ENCODE assay signal across 8 mouse cellular contexts in genomic region chr5:9161456-9162041, GRCm38 (mm10). TPM values are rescaled to one million over a fixed set of nuclear protein-coding genes. Genes with fewer than 3 reads are reported as not detected.
DNase-seq lines count a peak whose midpoint lies in the region; ATAC-seq and TF ChIP-seq lines count a peak whose summit lies in the region.

TSS of gene Dmtf1 (minus strand) at chr5:9161776.

- H3K27me3 ChIP-seq in embryonic facial prominence, embryonic 15.5 days: no peaks in the 10 kb centered on the region
- H3K27me3 ChIP-seq in limb, embryonic 14.5 days (ENCODE audit: control insufficient read depth, insufficient read depth, low read length): no peaks in the 10 kb centered on the region
- H3K27me3 ChIP-seq in midbrain, postnatal 0 days (ENCODE audit: insufficient read depth, low read length): no peaks in the 10 kb centered on the region

- peak; percentile 88 for DNase-seq in 416B (ENCODE audit: low read depth)
- DNase-seq in heart, adult 8-10 months (ENCODE audit: low spot score): peak; percentile 91
- DNase-seq in kidney, adult 9 months: peak; percentile 94
- DNase-seq in limb, embryonic 14.5 days (ENCODE audit: low spot score): peak; percentile 91
- DNase-seq in midbrain, postnatal 0 days (ENCODE audit: low spot score): peak; percentile 96
- DNase-seq in spleen, postnatal 14 days (ENCODE audit: low spot score in 2 of 2): peak; percentile 69 to 83

- H3K27ac ChIP-seq in bone marrow, adult 2 months (ENCODE audit: control insufficient read depth, insufficient read depth, low read depth, low read length, poor library complexity): peak within 1 kb of the TSS; percentile 90
- H3K27ac ChIP-seq in embryonic facial prominence, embryonic 15.5 days (replicated peaks): peak within 1 kb of the TSS; percentile 100
- H3K27ac ChIP-seq in limb, embryonic 14.5 days (replicated peaks; ENCODE audit: low read depth, low read length): peak within 1 kb of the TSS; percentile 100
- peak within 1 kb of the TSS; percentile 97 for H3K27ac ChIP-seq in midbrain, postnatal 0 days (ENCODE audit: low read depth, low read length)

- ATAC-seq in embryonic facial prominence, embryonic 15.5 days (ENCODE audit: insufficient number of reproducible peaks, low FRiP score, low TSS enrichment, low read depth): peak; percentile 94
- peak; percentile 95 for ATAC-seq in limb, embryonic 14.5 days (ENCODE audit: low FRiP score, low read depth)
- ATAC-seq in midbrain, postnatal 0 days (ENCODE audit: low FRiP score): peak; percentile 98

- H3K36me3 ChIP-seq in embryonic facial prominence, embryonic 15.5 days: no peaks in the 10 kb centered on the region
- H3K36me3 ChIP-seq in limb, embryonic 14.5 days (ENCODE audit: control insufficient read depth, insufficient read depth, low read length): no peaks in the 10 kb centered on the region
- no peaks in the 10 kb centered on the region for H3K36me3 ChIP-seq in midbrain, postnatal 0 days (ENCODE audit: insufficient read depth, low read length)

- H3K9me3 ChIP-seq in embryonic facial prominence, embryonic 15.5 days (replicated peaks): no peaks in the 10 kb centered on the region
- no peaks in the 10 kb centered on the region for H3K9me3 ChIP-seq in limb, embryonic 14.5 days (ENCODE audit: control insufficient read depth, low read length)
- H3K9me3 ChIP-seq in midbrain, postnatal 0 days (ENCODE audit: low read length): no peaks in the 10 kb centered on the region

- H3K4me1 ChIP-seq in bone marrow, adult 2 months (ENCODE audit: control insufficient read depth, insufficient read depth, low read length): peaks cover 2% of the 10 kb centered on the region; the same call in 1 of the 2 replicates
- 0 out of 2 replicates have a peak, but pooled peaks cover 5% of the 10 kb centered on the region for H3K4me1 ChIP-seq in embryonic facial prominence, embryonic 15.5 days
- 0 out of 2 replicates have a peak, but pooled peaks cover 3% of the 10 kb centered on the region for H3K4me1 ChIP-seq in limb, embryonic 14.5 days (ENCODE audit: control insufficient read depth, insufficient read depth, low read length)
- no peaks in the 10 kb centered on the region for H3K4me1 ChIP-seq in midbrain, postnatal 0 days (ENCODE audit: insufficient read depth, low read length)

- WGBS in bone marrow, adult 2 months: under 1% methylated on average over 64 of the region's 64 CpGs
- WGBS in embryonic facial prominence, embryonic 15.5 days: under 1% methylated on average over 64 of the region's 64 CpGs
- WGBS in limb, embryonic 14.5 days: 3% methylated on average over 40 of the region's 64 CpGs
- 1% methylated on average over 44 of the region's 64 CpGs for WGBS in midbrain, postnatal 0 days

- peak; percentile 98 for TF ChIP-seq POLR2A in bone marrow, adult 2 months (IDR thresholded peaks at IDR 0.05; ENCODE audit: borderline replicate concordance, control insufficient read depth, low read depth, low read length)
- peak; percentile 98; the same call in 1 of the 2 replicates for TF ChIP-seq POLR2A in limb, embryonic 14.5 days (IDR thresholded peaks at IDR 0.05; ENCODE audit: borderline replicate concordance, extremely low read depth, insufficient read depth, insufficient read length)

- peak within 1 kb of the TSS; percentile 84 for H3K4me3 ChIP-seq in bone marrow, adult 2 months (replicated peaks; ENCODE audit: control insufficient read depth, low read depth, low read length)
- peak within 1 kb of the TSS; percentile 90 for H3K4me3 ChIP-seq in embryonic facial prominence, embryonic 15.5 days (replicated peaks)
- peak within 1 kb of the TSS; percentile 88 for H3K4me3 ChIP-seq in limb, embryonic 14.5 days (replicated peaks; ENCODE audit: low read length)
- peak within 1 kb of the TSS; percentile 90 for H3K4me3 ChIP-seq in midbrain, postnatal 0 days (ENCODE audit: low read depth, low read length)

- peak within 1 kb of the TSS; percentile 72 for H3K4me2 ChIP-seq in embryonic facial prominence, embryonic 15.5 days (replicated peaks)
- peak within 1 kb of the TSS; percentile 53 for H3K4me2 ChIP-seq in limb, embryonic 14.5 days (replicated peaks; ENCODE audit: low read depth, low read length, severe bottlenecking)
- peak within 1 kb of the TSS; percentile 68 for H3K4me2 ChIP-seq in midbrain, postnatal 0 days (ENCODE audit: low read depth, low read length, poor library complexity, severe bottlenecking)

- no peak for TF ChIP-seq CTCF in bone marrow, adult 2 months (IDR thresholded peaks at IDR 0.05; ENCODE audit: control insufficient read depth, insufficient read depth, low read length)
- TF ChIP-seq CTCF in midbrain, postnatal 0 days (IDR thresholded peaks at IDR 0.05): no peak

- H3K9ac ChIP-seq in embryonic facial prominence, embryonic 15.5 days: peak within 1 kb of the TSS; percentile 95
- H3K9ac ChIP-seq in limb, embryonic 14.5 days (ENCODE audit: low read depth, low read length, severe bottlenecking): peak within 1 kb of the TSS; percentile 98
- H3K9ac ChIP-seq in midbrain, postnatal 0 days (replicated peaks; ENCODE audit: low read length, poor library complexity, severe bottlenecking): peak within 1 kb of the TSS; percentile 79

RNA-seq across cellular contexts. Expression of gene Dmtf1, which starts in this region (rescaled TPM):
- 9.7 and 11.9 TPM in 2 replicates for polyA plus RNA-seq in bone marrow, adult 2 months (2011; ENCODE audit: insufficient read depth, insufficient read length, low replicate concordance, missing spikeins)
- polyA plus RNA-seq in embryonic facial prominence, embryonic 15.5 days (2015; fragmentation: Nextera tagmentation; extraction: Ambion mirVana): 47.0 and 49.0 TPM in 2 replicates
- total RNA-seq in heart, adult 8-10 months (2022): 10 to 100 TPM; 10.7 to 13.0 (median 11.3) TPM
- polyA plus RNA-seq in limb, embryonic 14.5 days (2012; rRNA removed): 67.9 and 78.0 TPM in 2 replicates
- 49.4 and 63.7 TPM in 2 replicates for polyA plus RNA-seq in limb, embryonic 14.5 days (2014; fragmentation: Nextera tagmentation; extraction: Ambion mirVana)
- 38.7 and 42.5 TPM in 2 replicates for total RNA-seq in midbrain, postnatal 0 days (2014; rRNA removed)
- polyA plus RNA-seq in midbrain, postnatal 0 days (2015; fragmentation: Nextera tagmentation; extraction: Ambion mirVana): 29.7 and 31.3 TPM in 2 replicates

Comparison
In these comparisons a context has a peak if more than half of its experiments do, and no peak if none do; other contexts are left out.
1. Peak in every context shown above with its lines: DNase-seq, ATAC-seq, H3K4me3 ChIP-seq and H3K27ac ChIP-seq.